Mouse (Mus musculus): ENCODE data around the gene Zfp383. TPM values are rescaled to one million over a fixed set of nuclear protein-coding genes. Genes with fewer than 3 reads are reported as not detected.

Zfp383 gene
- total and polyA plus RNA-seq, 3 experiments, result 2.4 to 6.3 (median 5.5) TPM

DNA sequence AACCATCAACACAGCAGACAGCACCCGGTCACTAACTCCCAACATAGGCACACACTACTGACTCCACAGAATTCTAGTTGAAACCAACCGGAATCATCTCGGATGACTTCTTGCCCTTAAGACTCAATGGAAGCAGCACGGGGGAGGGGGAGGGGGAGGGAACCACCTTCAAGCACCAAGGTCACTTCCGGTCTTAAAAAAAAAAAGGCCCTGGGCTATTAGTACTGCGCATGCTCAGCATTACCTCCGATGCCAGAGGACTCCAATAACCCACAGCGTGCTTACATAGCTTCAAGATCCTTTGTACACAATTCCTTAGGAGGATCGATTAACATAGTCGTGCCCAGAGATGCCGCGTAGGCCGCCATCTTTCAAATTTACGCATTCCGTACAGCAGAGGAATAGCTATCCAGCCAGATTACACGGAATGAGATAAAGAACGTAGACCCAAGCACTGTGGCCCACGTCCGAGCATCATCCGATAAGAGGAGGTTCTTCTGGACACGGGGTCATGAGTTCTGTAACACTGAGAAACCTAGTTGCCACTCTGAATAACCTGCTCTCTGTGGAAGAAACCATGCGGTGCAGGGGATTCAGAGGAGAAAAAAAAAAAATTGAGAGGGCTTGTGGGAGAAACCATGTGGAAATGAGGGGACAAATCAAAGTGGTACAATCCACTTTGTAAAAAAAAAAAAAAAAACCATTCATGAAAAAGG is 1.9 kb upstream of the Zfp383 start, which contains the start of gene Zfp27:
Zfp27 (minus strand) TSS at position 607 of the 716 bp plus-strand sequence.
- intact Hi-C loops (cut with DNase I), result loop anchor here (2.0 to 5.0 kb wide), 5 partner anchors 45 to 186 kb away; partner anchors contain the start of genes Gm26920, Zfp14, Zfp260 and Zfp566
- peak within 1 kb of the TSS; percentile 72 for H3K4me3 ChIP-seq
- peak; percentile 89 for TF ChIP-seq POLR2A (IDR thresholded peaks at IDR 0.05; ENCODE audit: insufficient read depth, low read depth, low read length)
- TF ChIP-seq EP300 (IDR thresholded peaks at IDR 0.05; ENCODE audit: insufficient read depth, low read depth, low read length), result 0 out of 2 replicates have a peak, but pooled peaks have one; percentile 28
- 0 out of 2 replicates have a peak, but pooled peaks have one; percentile 13 for TF ChIP-seq CTCF (IDR thresholded peaks at IDR 0.05)
- H3K27me3 ChIP-seq (ENCODE audit: control insufficient read depth, insufficient read depth, low read length), result no peaks in the 10 kb centered on the region
- peaks cover 3% of the 10 kb centered on the region; the same call in 1 of the 2 replicates for H3K79me2 ChIP-seq (replicated peaks; ENCODE audit: control insufficient read depth, insufficient read depth, low read length)
- H3K27ac ChIP-seq, result peak within 1 kb of the TSS; percentile 91
- peak; percentile 68 to 76 for DNase-seq
- WGBS, result under 1% methylated on average over 22 of the region's 22 CpGs
- H3K4me1 ChIP-seq (ENCODE audit: control insufficient read depth, insufficient read depth, low read length), result no peaks in the 10 kb centered on the region; the same call in 1 of the 2 replicates
- peak within 1 kb of the TSS; percentile 69 for H3K9ac ChIP-seq (ENCODE audit: low read depth, low read length)
- H3K36me3 ChIP-seq (ENCODE audit: control insufficient read depth, insufficient read depth, low read length), result peaks cover 5% of the 10 kb centered on the region

DNA sequence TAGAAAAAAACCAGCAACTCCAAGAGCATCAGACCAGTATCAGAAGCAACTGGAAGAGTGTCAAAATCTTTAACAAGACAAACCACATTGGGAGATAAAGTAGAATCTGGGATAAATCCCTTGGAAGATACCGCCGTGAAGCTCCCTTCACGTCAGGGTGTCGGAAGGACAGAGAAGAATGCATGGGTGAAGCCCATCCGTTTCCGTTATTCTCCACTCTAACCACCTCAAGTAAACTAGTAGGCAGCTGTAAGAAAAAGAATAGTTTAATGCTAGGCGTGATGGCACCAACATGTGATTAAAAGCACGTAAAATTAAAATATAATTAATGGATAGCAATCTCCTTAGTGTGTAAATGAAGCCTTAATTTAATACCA is 1.4 kb upstream of the Zfp383 start:
- WGBS, result 21% methylated on average over 8 of the region's 8 CpGs
- intact Hi-C loops (cut with DNase I), result loop anchor here (2.0 to 5.0 kb wide), 4 partner anchors 90 to 186 kb away; partner anchors contain the start of genes Gm26920, Zfp14, Zfp260 and Zfp566
- TF ChIP-seq EP300 (IDR thresholded peaks at IDR 0.05; ENCODE audit: insufficient read depth, low read depth, low read length), result no peak
- TF ChIP-seq CTCF (IDR thresholded peaks at IDR 0.05), result no peak
- TF ChIP-seq POLR2A (IDR thresholded peaks at IDR 0.05; ENCODE audit: insufficient read depth, low read depth, low read length), result no peak
- Histone ChIP-seq H3K27ac (peak overlapping the region; percentile 91), H3K4me3 (peak overlapping the region; percentile 72), H3K79me2 (replicated peaks; ENCODE audit: control insufficient read depth, insufficient read depth, low read length) (peaks cover 3% of the 10 kb centered on the region; the same call in 1 of the 2 replicates), H3K36me3 (ENCODE audit: control insufficient read depth, insufficient read depth, low read length) (peaks cover 5% of the 10 kb centered on the region), H3K4me1 (ENCODE audit: control insufficient read depth, insufficient read depth, low read length) (no peaks in the 10 kb centered on the region; the same call in 1 of the 2 replicates), H3K9ac (ENCODE audit: low read depth, low read length) (peak overlapping the region; percentile 49; the same call in 1 of the 2 replicates), H3K27me3 (ENCODE audit: control insufficient read depth, insufficient read depth, low read length) (no peaks in the 10 kb centered on the region)
- no peak for DNase-seq

DNA sequence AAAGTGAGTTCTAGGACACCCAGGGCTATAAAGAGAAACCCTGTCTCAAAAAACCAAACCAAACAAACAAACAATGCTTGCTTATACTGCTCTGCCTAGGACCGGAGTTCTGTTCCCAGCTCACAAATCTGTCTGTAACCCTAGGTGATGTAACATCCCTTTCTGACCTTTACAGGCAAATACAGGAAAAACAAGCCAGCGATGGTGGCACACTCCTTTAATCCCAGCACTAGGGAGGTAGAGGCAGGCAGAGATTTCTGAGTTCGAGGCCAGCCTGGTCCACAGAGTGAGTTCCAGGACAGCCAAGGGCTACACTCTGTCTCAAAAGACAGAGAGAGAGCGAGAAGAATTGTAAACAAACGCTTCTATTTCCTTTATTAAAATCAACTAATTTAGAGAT is 817 bp upstream of the Zfp383 start:
- H3K27ac ChIP-seq, result peak overlapping the region; percentile 91; the same call in 1 of the 2 replicates
- no peaks in the 10 kb centered on the region; the same call in 1 of the 2 replicates for H3K4me1 ChIP-seq (ENCODE audit: control insufficient read depth, insufficient read depth, low read length)
- no peaks in the 10 kb centered on the region for H3K27me3 ChIP-seq (ENCODE audit: control insufficient read depth, insufficient read depth, low read length)
- peak in 1 of 2 experiments; percentile 19 for DNase-seq
- intact Hi-C loops (cut with DNase I), result loop anchor here (2.0 to 5.0 kb wide), 4 partner anchors 90 to 185 kb away; partner anchors contain the start of genes Gm26920, Zfp14, Zfp260 and Zfp566
- peaks cover 3% of the 10 kb centered on the region; the same call in 1 of the 2 replicates for H3K79me2 ChIP-seq (replicated peaks; ENCODE audit: control insufficient read depth, insufficient read depth, low read length)
- H3K4me3 ChIP-seq, result no peak overlapping the region
- H3K36me3 ChIP-seq (ENCODE audit: control insufficient read depth, insufficient read depth, low read length), result peaks cover 5% of the 10 kb centered on the region
- TF ChIP-seq EP300 (IDR thresholded peaks at IDR 0.05; ENCODE audit: insufficient read depth, low read depth, low read length) (no peak), CTCF (IDR thresholded peaks at IDR 0.05) (no peak), POLR2A (IDR thresholded peaks at IDR 0.05; ENCODE audit: insufficient read depth, low read depth, low read length) (no peak)
- 87% methylated on average over 5 of the region's 5 CpGs for WGBS
- H3K9ac ChIP-seq (ENCODE audit: low read depth, low read length), result no peak overlapping the region

DNA sequence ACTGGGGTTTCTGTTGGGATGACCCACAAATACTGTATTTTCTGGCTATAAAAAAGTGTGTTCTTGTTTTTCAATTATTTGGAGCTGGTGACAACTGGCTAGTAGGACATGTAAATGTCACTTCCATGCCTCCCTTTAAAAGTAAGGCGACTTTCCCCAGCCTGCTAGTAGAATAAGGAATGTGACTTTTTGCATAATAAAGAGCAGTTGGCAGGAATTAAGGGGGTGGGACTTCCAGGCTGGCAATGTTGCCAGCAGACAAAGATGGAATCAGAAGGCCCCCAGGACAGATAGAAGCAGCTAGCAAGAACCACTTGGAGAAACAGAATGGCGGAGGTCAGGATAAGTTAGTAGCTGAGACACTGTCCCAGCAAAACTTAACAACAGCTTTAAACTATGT is 2.2 kb downstream of the Zfp383 start:
- Histone ChIP-seq H3K27me3 (ENCODE audit: control insufficient read depth, insufficient read depth, low read length) (no peaks in the 10 kb centered on the region), H3K27ac (no peak overlapping the region), H3K4me3 (no peak overlapping the region), H3K4me1 (ENCODE audit: control insufficient read depth, insufficient read depth, low read length) (no peaks in the 10 kb centered on the region; the same call in 1 of the 2 replicates), H3K36me3 (ENCODE audit: control insufficient read depth, insufficient read depth, low read length) (peaks cover 11% of the 10 kb centered on the region), H3K9ac (ENCODE audit: low read depth, low read length) (no peak overlapping the region), H3K79me2 (replicated peaks; ENCODE audit: control insufficient read depth, insufficient read depth, low read length) (peaks cover 3% of the 10 kb centered on the region; the same call in 1 of the 2 replicates)
- no peak for DNase-seq
- TF ChIP-seq POLR2A (IDR thresholded peaks at IDR 0.05; ENCODE audit: insufficient read depth, low read depth, low read length) (no peak), EP300 (IDR thresholded peaks at IDR 0.05; ENCODE audit: insufficient read depth, low read depth, low read length) (no peak), CTCF (IDR thresholded peaks at IDR 0.05) (no peak)
- intact Hi-C loops (cut with DNase I), result no loop called here
- WGBS, result 75% methylated on average over 2 of the region's 2 CpGs

DNA sequence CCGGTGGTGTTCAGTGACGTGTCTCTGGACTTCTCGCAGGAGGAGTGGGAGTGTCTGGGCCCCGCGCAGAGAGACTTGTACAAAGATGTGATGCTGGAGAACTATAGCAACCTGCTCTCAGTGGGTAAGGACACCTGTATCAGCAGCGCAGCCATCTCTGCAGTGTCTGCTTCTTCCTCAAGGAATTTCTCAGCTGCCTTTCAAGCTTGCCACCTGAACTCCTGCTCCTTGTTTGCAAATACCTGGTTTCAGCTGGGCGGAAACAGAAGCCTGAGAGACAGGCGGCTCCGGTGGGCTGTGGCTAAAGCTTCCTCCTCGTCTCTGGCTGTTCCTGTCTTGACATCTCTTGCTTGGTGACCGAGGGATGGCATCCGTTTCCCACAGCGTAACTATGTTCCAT is 4.1 kb downstream of the Zfp383 start:
- DNase-seq, result no peak
- Histone ChIP-seq H3K79me2 (replicated peaks; ENCODE audit: control insufficient read depth, insufficient read depth, low read length) (peaks cover 3% of the 10 kb centered on the region; the same call in 1 of the 2 replicates), H3K9ac (ENCODE audit: low read depth, low read length) (no peak overlapping the region), H3K4me1 (ENCODE audit: control insufficient read depth, insufficient read depth, low read length) (no peaks in the 10 kb centered on the region; the same call in 1 of the 2 replicates), H3K4me3 (no peak overlapping the region), H3K27ac (no peak overlapping the region), H3K27me3 (ENCODE audit: control insufficient read depth, insufficient read depth, low read length) (no peaks in the 10 kb centered on the region), H3K36me3 (ENCODE audit: control insufficient read depth, insufficient read depth, low read length) (peaks cover 13% of the 10 kb centered on the region)
- TF ChIP-seq CTCF (IDR thresholded peaks at IDR 0.05) (no peak), POLR2A (IDR thresholded peaks at IDR 0.05; ENCODE audit: insufficient read depth, low read depth, low read length) (no peak), EP300 (IDR thresholded peaks at IDR 0.05; ENCODE audit: insufficient read depth, low read depth, low read length) (no peak)
- 96% methylated on average over 13 of the region's 13 CpGs for WGBS
- intact Hi-C loops (cut with DNase I), result no loop called here

Data from heart, adult 2 months (tissue).